Mouse (Mus musculus) ovary, postnatal 14 days (tissue): ENCODE results near the gene Eps8.
A peak's percentile ranks its signal among the peaks of the same experiment; 100 is the strongest.

Source experiments
- DNase-seq: peaks from one replicate; pipeline ENCODE4 v3.0.0; 2022; ENCODE audit warnings: low spot score

Gene Eps8

DNA sequence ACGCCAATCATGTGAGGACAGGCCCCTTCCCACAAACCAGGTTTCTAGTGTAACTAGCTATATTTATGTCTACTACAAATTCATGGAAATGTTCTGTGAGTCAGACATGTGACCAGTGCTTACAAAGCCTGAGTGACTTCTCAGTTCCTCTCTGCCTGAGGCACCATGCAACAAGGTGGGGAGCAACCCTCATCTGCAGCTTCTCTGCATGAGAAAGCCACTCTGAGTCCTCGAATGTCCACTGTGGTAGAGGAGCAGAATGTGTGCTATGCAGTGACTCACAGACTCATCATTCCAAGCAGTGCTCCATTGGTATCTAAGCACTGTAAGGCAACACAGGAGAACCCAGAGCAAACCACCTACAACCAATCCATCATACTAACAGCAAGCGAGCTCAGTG is 88.8 kb downstream of the Eps8 start:
- no peak for DNase-seq

DNA sequence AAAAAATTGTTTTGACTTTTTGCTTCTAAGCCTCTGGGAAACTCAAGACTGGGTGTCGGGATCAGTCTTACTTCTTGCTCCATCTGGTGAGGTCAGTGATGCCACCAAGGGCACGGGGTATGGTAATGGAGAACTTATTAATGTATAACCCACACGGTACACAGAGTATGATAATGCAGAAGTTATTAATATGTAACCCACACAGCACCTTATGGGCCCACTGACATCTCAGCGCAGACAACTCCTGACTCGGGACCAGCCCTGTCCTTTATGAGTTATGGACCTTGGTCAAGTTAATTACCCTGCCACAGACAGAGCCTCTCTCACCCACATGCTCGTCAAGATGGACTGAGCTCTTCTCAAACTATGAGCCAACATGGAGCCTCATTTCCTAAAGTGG is 89.2 kb downstream of the Eps8 start:
- DNase-seq = no peak

DNA sequence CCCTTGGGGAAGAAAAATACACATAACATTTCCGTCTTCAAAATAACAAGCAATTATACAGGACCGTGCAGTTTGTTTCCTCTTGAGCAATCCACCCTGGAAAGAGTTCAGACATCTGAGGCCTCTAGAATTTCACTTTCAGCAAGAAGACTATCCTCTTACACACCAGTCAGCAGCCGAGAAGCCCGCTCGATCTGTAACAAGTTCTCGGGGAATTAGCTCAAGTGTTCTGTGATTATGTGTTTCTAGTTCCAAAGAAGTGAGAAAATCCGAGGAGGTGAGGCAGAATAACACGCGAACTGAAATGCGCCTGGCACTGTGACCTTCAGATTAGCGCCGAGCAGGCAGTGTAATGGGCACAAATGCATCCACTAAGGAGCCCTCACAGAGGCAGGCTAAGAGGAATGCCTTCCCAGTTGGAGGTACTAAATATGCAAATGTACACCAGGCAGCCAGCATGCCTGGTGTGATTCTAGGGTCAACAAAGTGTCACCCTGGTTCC is 94.3 kb downstream of the Eps8 start:
- peak; percentile 28 for DNase-seq

- DNase-seq = peak; percentile 31
Observed at GRCm38 (mm10) chr6:137558840-137559239, 95.8 kb downstream of the Eps8 start.

GRCm38 (mm10) chr6:137557671-137558070 is 97.0 kb downstream of the Eps8 start:
- no peak for DNase-seq

DNA sequence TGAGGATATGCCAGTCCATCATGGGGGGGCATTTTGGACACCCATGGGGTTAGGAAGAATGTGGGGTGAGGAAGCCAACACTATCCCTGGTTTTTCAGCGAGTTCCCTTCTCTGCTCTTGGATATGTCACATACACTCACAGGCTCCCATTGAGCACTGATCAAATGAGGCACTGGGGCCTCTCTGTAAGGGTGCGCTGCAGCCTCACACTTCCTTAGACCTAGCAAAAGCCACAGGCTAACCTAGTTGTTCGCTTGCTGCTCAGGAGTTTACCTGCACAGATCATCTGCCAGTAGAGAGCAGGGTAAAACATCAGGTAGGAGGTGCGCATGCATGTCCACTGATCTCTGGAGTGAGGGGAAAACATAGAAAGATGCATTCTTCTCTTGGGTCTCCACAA is 97.5 kb downstream of the Eps8 start:
- no peak for DNase-seq

DNA sequence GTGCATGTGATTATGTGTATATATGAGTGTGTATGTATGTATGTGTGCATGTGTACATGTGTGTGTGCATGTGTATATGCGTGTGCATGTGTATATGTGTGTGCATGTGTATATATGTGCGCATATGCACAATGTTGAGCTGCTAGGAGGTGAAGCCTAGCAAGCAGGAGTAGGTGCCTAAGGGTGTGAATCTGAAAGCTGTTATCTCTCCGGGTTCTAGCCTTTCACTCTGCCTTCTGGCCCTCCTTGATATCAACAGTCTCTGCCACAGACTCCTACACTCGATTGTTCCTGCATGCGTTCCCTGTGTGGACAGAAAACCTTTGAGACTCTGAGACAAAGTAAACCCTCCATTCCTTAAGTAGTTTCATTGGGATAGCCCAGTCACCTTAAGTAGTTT is 98.0 kb downstream of the Eps8 start:
- DNase-seq = no peak

GRCm38 (mm10) chr6:137550181-137550580 is 104.5 kb downstream of the Eps8 start:
- DNase-seq = no peak

DNA sequence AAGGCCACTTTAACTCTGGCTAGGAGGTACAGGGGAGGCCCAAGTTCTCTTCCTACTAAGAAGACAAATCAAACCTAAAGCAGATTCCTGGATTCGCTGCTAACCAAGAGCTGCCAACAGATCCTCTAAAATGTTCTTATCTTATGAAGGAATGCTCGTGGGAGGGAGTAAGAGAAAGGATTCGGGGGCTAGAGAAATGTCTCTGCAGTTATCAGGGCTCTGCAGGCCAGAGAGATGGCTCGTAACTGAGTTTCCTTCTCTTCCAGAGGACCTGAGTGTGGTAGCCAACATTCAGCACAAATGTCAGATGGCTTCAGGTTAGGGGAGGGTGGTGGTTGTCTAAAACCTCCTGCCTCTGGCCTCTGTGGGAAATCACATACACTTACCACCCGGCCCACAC is 106.1 kb downstream of the Eps8 start:
- DNase-seq = no peak

DNA sequence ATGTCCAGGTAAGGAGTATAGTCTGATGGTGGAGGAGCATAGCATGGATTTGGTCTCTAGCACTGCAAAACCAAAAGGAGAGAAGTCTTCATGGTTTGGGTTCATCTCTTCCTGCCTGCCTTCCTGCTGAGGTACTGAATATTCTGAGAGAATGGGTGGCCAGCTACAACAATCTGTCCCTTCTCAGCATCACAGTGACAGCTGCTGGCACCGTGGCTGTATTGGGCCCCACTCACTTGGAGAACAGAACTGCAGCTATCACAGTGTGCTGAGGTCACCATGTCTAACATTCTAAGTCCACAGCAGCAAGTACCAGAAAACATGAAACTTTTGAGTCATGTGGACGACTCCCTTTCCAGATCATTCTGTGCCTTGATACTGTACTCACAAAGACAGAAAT is 107.1 kb downstream of the Eps8 start:
- DNase-seq = no peak

DNA sequence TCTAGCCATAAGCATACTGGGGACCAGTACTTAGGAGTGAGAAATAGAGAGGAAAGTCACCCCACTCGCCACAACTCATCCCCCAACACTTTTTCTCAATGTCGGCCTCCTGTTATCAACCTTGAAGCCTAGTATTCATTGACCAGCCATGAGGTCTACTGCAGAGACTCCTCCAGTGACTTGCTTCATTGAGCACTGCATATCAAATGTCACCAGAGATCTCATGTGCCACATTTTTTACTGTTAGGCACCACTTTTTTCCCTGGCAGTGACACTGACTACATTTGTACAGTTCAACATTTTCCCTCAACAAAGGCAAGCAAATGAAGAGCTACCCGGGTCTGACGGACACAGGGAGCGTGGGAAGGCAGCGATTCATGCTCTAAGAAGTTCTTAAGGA is 108.6 kb downstream of the Eps8 start:
- DNase-seq = no peak

GRCm38 (mm10) chr6:137545341-137545740 is 109.3 kb downstream of the Eps8 start:
- no peak for DNase-seq

DNA sequence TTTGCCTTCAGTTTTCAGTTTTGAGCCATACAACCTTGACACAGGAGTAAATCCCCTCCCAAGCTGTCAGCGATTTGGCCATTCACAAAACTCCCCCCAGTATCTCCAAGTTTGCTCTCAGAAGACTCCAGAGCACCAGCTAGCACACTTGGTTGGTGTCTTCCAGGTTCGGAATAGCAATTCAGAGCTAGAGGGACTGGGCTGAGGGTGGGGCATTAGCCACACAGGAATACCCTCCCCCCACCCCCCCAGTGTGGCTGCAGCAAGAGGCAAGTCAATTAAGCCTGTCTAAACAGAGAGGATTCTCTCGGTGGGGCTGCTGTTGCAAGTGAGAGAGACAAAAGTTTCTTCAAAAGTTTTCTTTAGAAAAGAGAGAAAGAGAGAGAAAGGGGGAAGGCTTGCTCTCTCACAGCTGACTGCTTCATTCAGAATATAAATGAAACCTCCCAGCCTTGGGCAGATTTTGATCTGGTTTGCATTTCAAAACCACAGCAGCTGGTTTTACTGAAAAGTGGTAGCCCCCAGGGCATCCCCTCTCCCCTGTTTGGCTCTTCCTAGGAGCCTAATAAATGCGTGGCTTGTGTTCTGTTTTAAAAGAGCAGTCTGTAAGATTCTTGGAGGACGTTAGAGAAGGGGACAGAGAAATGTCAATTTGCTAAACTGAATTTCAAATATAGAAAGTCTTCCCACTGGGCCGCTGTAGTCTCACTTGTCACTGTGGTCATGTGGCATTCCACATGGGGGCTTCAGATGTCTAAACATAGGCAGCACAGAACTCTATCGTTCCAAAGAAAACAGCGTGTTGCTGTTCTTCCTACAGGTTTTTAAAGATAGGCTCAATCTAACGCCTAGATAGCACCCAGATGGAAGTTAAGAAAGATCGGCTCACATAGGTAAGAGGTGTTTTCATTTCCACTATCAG is 112.2 kb downstream of the Eps8 start:
- no peak for DNase-seq

DNA sequence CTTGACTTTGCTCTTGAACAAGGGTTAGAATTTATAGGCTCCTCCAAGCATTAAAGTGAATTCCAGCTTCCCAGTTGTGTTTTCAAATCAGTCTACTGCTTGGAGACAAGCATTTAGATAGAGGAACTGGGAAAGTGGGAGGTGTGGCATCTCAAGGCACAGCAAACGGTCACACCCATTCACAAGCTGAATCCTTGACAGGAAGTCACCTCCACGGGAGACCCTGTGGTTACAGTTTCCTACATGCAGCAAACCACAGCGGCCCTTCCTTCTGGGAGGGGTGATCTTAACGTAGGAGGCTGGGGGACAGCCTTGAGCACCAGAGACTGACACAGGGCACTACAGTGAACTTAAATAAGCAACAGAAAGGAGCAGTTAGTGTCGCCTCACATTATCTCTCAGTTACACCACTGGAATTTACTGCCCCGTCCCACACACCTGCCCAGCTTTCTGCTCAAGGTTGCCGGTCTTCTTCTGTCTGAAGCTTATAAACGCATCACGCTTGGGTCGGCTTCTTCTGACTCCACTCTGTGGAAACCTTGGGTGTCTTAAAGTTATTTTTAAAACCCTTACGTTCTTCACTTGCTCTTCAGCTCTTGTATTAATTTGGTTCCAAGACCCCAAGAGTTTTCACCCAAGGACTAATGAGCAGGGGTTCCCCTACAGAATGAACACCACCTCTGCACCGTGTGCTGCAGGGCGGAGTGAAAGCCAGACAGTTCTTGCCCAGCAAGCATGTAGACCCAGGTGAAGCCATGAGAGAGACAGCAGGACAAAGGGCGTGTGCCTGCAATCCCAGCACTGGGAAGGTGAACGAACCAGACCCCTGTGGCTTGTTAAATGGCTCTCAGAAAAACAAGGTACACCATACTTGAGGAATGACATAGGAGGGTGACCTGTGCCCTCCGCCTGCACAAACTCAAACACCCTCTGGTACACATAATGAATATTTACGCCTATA is 113.2 kb downstream of the Eps8 start:
- no peak for DNase-seq

GRCm38 (mm10) chr6:137540800-137541199 is 113.9 kb downstream of the Eps8 start:
- no peak for DNase-seq

DNA sequence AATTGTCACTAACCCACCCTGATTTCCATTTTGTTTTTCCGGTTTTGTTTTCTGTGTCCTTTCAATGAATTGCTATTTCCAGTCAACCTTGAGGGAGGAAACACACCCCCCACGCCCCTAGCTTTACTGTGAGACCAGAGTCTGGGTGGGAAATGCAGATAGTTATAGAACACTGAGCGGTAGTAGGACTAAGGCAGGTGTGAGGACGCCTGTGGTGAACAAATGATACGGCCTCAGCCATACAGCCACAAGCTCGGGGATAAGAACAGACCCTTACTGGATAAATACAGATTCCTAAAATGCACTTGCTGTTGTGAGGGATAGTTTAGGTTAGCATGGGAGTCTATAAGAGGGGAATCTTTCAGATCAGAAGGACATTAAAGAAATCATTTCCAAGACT is 114.3 kb downstream of the Eps8 start:
- no peak for DNase-seq

DNA sequence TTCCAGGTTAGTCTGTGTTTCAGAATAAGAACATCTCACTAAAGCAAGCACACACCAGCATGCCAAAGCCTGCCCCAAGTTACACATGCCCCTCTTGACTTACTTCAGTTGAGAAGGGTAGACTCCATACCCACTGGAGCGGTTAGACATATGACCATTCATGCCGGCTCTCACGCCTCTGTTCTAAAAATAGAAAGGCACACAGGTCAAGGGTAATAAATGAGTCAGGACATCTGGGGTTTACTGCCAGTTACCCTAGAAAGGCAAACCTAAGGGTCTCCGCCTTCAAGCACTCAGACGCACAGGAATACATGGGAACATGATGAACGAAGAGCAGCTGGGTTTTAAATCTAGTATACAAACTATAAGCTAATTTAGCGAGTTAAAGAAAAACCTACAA is 115.5 kb downstream of the Eps8 start:
- no peak for DNase-seq

DNA sequence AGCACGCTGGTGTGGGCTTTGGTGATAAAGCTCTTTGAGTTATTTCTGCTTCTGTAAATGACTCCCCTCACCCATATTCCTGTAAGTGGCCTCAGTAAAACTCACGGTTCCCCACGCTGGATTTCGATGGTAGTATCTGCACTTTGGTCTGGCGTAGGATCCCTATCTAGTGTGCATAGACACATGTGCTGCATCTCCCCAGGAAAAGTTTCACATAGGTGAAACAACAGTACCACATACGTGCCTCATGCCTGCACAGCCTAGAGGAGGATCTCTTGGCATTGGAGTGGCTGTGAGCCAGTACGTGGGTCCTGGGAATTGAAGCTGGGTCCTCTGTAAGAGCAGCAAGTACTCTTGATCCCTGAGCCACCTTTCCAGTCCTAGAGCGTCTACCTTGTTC is 121.9 kb downstream of the Eps8 start:
- no peak for DNase-seq

DNA sequence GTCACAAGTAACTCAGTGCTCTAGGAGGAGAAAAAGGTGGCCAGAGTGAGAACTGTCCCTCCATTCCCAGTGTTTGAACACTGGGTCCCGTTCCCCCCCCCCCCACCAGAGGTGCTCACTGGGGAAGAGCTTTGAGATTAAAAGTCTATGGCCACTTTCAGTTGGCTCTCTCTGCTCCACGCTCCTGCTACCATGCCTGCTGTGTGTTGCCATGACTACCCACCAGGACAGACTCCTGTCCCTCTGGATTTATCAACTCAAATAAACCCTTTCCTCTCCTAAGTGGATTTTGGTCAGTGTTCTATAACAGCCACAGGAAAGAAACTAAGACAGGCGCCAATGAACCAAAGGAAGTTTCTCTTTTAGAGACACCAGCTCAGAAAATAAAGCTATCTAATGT is 128.9 kb downstream of the Eps8 start:
- DNase-seq = no peak

DNA sequence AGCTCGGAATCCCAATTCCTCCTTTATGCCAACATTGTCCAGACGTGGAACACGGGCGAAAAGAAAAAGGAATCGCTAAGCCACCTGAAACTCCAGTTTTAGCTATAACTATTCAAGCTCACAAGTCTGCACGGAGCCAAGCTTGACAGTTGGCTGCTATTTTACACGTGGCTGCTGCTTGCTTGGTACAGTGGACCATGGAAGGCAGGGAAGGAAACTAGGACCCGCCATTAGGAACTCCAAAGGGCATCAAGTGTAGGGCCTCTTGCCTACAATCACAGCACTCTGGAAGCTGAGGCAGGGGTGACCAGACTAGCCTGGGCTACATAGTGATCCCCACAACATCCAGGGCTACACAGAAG is 134.4 kb downstream of the Eps8 start:
- no peak for DNase-seq

DNA sequence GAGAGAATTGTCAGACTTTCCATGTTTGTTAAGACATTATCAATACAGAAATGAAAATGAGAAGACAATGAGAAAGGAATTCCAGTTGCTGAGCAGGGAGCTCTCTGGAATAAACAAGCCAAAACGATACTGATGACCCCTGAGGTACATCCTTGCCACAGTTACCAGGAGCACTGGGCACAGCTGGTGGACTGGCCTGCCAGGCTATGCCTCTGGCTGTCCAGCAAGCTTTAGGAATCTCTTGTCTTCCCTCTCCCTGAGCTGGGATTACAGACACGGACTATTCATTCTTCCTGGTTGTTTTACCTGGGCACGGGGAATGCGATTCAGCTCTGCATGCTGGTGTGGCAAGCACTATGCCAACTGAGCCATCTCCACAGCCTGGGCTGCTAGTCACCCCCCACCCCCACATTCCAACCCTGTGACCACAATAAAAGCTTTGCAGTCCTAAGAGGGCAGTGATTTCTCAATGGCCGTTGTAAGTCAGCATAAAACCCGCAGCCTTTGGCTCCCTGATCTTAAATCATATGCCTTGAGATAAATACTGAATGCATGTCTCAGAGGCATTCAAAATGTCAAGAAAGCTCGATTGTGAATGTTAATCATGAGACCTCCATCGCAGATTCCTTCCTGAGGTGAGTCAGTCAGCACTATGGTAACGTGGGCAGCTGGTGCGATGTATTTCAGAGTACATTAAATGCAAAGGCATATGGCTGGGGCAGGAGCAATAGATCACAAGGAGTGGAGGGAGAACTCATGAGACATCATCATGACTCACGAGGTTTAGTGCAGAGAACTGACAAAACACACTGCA is 134.9 kb downstream of the Eps8 start:
- no peak for DNase-seq

DNA sequence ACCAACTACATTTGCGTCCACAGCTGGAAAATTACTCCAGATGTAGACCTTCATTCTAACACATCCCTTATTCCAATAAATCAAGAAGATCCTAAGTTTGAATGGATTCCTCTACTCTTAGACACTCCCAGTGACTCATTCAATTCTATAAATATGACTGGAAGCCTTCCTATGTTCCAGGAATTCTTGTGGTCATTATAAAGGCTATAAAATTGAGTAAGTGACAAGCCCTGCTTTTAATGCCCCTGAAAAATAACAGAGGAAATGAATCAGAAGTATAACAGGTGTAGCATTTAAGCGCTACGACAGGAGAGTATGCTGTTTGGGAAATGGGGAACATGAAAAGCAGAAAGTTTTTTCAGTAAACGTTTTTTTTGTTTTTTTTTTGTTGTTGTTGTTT is 139.8 kb downstream of the Eps8 start:
- no peak for DNase-seq
